Mouse (Mus musculus) leukemia stem cell, adult 10-12 weeks (primary cell): ENCODE measurements around the gene Zfx. TPM values are rescaled to one million over a fixed set of nuclear protein-coding genes. Genes with fewer than 3 reads are reported as not detected.

Source experiments
- polyA plus RNA-seq: library from polyadenylated mRNA; stranded (reverse); fragments of >175 nt; gene quantifications from 2 replicates; pipeline ENCODE4 v1.2.3, GENCODE M21; 2012; ENCODE audit warnings: low replicate concordance

The Zfx gene
- polyA plus RNA-seq: 3.0 and 4.0 TPM in 2 replicates

GRCm38 (mm10) chrX:94123059-94123839 lies at the start of gene Zfx:
TSS of gene Zfx (minus strand) at chrX:94123702.

Other genes with a start within 250 kb of the Zfx start
- not detected in 2 replicates for gene AU015836, start 155.0 kb downstream of the Zfx start, polyA plus RNA-seq
- gene Eif2s3x, start 89.2 kb upstream of the Zfx start, polyA plus RNA-seq: 9.7 and 31.8 TPM in 2 replicates
- 25.7 and 31.3 TPM in 2 replicates for gene Klhl15, start 110.9 kb upstream of the Zfx start, polyA plus RNA-seq
- not detected in 2 replicates for gene Fam90a1b, start 243.1 kb upstream of the Zfx start, polyA plus RNA-seq
- 0.15 and 1.5 TPM in 2 replicates for gene Apoo, start 243.4 kb upstream of the Zfx start, polyA plus RNA-seq